Mouse (Mus musculus): Measurements from ENCODE around the gene Ctnnd2. TPM values are rescaled to one million over a fixed set of nuclear protein-coding genes. Genes with fewer than 3 reads are reported as not detected.

The Ctnnd2 gene
- polyA plus RNA-seq, 1 experiment from 2014 or later, result 1.4 TPM

DNA sequence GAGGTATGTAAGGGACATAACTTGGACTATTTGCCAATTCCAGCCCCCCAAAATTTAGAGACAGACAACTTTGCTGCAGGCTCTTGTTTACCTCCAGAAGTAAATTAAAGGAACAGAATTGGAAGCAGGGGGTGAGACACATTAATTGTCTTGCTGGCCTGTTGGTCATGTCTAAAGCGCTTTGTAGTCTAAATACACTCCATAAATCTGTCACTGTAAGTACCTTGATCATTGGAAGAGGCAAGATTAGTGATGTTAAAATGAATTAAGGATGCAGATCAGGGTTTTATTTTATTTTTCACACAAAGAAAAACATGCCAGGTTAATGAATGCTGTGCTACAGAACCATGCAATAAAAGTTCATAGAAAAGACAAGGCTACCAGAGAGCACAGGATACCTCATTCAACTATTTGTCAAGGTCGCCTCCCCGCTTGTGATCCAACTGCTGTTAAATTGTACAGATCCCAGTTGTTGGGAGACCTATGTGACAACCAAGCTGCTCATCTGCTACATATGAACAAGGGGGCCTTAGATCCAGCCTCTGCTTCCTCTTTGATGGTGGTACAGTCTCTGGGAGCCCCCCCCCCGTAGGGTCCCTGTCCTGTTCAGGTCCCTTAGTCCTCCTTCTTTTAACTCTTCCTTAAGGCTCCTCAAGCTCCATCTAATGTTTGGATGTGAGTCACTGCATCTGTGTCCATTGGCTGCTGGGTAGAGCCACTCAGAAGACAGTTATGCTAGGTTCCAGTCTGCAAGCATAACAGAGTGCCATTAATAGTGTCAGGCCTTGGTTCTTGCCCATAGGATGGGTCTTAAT lies 792.7 kb downstream of the Ctnnd2 start:
- Histone ChIP-seq H3K36me3 (no peaks in the 10 kb centered on the region), H3K9me3 (replicated peaks) (no peaks in the 10 kb centered on the region), H3K27ac (ENCODE audit: poor library complexity, severe bottlenecking) (no peak overlapping the region), H3K4me3 (no peak overlapping the region), H3K4me1 (replicated peaks) (no peaks in the 10 kb centered on the region), H3K9ac (no peak overlapping the region), H3K27me3 (replicated peaks) (no peaks in the 10 kb centered on the region), H3K4me2 (no peak overlapping the region)
- 76% methylated on average over 4 of the region's 4 CpGs for WGBS
- ATAC-seq (ENCODE audit: insufficient number of reproducible peaks, low FRiP score), result no peak

DNA sequence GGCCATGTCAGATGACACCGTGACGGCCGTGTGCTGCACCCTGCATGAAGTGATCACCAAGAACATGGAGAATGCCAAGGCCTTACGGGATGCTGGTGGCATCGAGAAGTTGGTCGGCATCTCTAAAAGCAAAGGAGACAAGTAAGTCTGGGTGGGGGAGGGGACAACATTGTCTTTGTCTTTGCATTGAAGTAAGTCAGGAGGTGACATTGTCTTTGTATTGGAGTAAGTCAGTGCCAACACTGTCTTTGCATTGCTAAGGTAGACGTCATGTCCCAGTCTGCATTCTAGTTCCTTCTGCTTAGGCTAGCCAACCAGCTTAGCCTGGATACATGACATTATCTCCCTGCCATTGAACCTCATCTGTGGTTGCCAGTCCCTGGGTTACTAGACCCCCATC lies 794.4 kb downstream of the Ctnnd2 start:
- Histone ChIP-seq H3K27me3 (replicated peaks) (no peaks in the 10 kb centered on the region), H3K36me3 (no peaks in the 10 kb centered on the region), H3K4me1 (replicated peaks) (no peaks in the 10 kb centered on the region), H3K27ac (ENCODE audit: poor library complexity, severe bottlenecking) (no peak overlapping the region), H3K9me3 (replicated peaks) (no peaks in the 10 kb centered on the region), H3K4me2 (no peak overlapping the region), H3K9ac (no peak overlapping the region), H3K4me3 (no peak overlapping the region)
- WGBS, result 88% methylated on average over 7 of the region's 7 CpGs
- ATAC-seq (ENCODE audit: insufficient number of reproducible peaks, low FRiP score), result no peak

DNA sequence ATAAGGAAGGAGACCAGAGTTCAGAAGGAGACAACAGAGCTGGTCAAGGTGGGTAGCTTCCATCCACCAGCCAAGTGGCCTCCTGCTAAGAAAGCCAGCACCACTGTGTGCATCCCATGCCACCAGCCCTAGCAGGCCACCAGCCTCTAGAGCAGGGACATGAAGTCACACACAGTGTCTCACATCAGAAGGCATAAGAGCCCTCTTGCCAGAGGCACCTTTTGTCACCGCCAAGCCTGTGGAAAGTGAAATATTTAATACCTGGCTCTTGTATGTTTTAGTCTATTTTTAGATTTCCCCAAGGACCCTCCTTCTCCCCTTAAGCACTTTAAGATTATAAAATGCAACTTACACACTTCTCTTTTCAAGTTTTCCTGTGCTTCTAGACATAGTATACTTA lies 802.0 kb downstream of the Ctnnd2 start:
- Histone ChIP-seq H3K4me2 (no peak overlapping the region), H3K4me1 (replicated peaks) (peaks cover 7% of the 10 kb centered on the region), H3K4me3 (no peak overlapping the region), H3K27ac (ENCODE audit: poor library complexity, severe bottlenecking) (no peak overlapping the region), H3K27me3 (replicated peaks) (no peaks in the 10 kb centered on the region), H3K9me3 (replicated peaks) (no peaks in the 10 kb centered on the region), H3K9ac (no peak overlapping the region), H3K36me3 (no peaks in the 10 kb centered on the region)
- 87% methylated on average over 1 of the region's 1 CpGs for WGBS
- no peak for ATAC-seq (ENCODE audit: insufficient number of reproducible peaks, low FRiP score)

DNA sequence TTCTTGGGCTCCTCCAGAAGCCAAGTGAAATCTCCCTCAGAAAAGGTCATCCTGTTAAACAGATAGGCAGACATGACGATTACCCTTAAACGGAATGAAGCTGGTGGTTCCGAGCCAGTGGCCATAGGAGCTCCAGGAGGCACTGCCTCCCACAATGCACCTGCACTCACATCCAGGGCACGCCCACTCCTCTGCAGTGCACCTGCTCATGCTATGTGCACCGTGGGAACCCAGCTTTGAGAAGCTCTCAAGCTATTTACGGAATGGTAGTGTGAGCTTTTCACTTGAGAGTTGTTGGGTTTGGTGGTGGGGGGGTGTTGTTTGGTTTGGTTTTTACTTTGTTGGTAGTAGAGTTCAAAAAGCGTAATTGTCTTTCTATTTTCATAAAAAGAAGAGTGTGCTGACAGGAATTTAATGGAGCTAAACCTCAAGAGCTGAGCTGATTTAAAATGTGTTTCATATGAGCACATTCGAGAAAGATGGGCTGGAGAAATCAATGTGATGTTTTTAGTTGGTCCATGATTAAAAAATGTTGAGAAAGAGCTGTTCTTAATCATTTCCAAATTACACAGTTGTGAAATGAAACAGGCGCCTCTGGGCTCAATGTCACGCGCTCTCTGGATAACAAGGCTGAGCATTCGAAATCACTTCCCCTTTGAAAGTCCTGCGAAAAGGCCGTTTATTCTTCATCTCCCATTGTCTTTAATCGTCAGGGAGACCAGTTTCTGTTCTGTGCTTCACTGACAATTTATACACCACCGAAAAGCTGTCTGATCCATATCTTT lies 802.8 kb downstream of the Ctnnd2 start:
- no peak overlapping the region for H3K9ac ChIP-seq
- no peak overlapping the region for H3K4me2 ChIP-seq
- no peaks in the 10 kb centered on the region for H3K36me3 ChIP-seq
- WGBS, result 81% methylated on average over 16 of the region's 16 CpGs
- peaks cover 7% of the 10 kb centered on the region for H3K4me1 ChIP-seq (replicated peaks)
- no peaks in the 10 kb centered on the region for H3K9me3 ChIP-seq (replicated peaks)
- no peaks in the 10 kb centered on the region for H3K27me3 ChIP-seq (replicated peaks)
- H3K4me3 ChIP-seq, result no peak overlapping the region
- no peak for ATAC-seq (ENCODE audit: insufficient number of reproducible peaks, low FRiP score)
- no peak overlapping the region for H3K27ac ChIP-seq (ENCODE audit: poor library complexity, severe bottlenecking)

DNA sequence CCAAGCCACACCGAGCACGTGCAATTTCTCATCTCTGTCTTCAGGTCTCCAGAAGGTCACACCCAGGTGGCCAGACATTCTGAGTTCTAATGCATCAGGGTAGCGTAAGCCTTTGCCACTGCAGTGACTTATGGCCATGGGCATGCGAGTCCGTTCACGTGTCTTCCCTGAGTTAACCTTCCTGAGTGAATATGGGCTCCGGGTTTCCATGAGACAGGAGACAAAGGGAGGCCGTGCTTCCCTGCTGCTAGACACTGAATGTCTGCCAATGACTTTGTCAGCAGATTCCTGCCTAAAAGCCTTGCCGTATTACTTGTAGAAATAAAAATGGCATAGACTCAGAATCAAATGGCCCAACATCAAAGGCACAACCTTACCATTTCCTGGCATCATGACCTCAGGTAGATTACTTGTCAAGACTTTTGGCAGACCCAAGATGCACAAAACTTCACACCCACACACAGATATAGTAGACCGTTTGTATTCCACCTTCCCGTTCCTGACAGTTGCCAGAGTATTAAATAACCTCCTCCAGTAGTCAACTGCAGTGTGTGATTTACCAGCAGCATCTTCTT lies 804.9 kb downstream of the Ctnnd2 start:
- Histone ChIP-seq H3K36me3 (no peaks in the 10 kb centered on the region), H3K4me2 (no peak overlapping the region), H3K4me3 (no peak overlapping the region), H3K27me3 (replicated peaks) (no peaks in the 10 kb centered on the region), H3K9me3 (replicated peaks) (no peaks in the 10 kb centered on the region), H3K4me1 (replicated peaks) (peaks cover 7% of the 10 kb centered on the region), H3K9ac (no peak overlapping the region), H3K27ac (ENCODE audit: poor library complexity, severe bottlenecking) (no peak overlapping the region)
- WGBS, result 74% methylated on average over 11 of the region's 11 CpGs
- no peak for ATAC-seq (ENCODE audit: insufficient number of reproducible peaks, low FRiP score)

DNA sequence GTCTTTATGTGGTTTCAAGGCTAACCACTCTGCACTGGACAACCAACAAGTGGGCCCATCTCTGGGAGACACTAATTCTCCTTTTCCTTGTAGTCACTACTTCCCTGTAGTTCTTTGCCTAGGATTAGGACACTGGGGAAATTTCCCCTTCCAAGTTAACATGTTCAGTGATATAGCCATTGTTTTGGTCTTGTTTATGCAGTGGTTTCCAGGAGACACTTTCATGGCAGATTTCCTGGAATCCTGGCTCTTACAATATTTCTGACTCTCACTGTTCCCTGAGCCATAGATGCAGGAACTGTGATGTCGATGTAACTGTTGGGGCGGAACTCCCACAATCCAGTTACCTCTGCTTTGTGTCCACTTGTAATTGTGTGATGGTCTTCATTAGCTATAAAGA lies 814.5 kb downstream of the Ctnnd2 start:
- 87% methylated on average over 2 of the region's 2 CpGs for WGBS

DNA sequence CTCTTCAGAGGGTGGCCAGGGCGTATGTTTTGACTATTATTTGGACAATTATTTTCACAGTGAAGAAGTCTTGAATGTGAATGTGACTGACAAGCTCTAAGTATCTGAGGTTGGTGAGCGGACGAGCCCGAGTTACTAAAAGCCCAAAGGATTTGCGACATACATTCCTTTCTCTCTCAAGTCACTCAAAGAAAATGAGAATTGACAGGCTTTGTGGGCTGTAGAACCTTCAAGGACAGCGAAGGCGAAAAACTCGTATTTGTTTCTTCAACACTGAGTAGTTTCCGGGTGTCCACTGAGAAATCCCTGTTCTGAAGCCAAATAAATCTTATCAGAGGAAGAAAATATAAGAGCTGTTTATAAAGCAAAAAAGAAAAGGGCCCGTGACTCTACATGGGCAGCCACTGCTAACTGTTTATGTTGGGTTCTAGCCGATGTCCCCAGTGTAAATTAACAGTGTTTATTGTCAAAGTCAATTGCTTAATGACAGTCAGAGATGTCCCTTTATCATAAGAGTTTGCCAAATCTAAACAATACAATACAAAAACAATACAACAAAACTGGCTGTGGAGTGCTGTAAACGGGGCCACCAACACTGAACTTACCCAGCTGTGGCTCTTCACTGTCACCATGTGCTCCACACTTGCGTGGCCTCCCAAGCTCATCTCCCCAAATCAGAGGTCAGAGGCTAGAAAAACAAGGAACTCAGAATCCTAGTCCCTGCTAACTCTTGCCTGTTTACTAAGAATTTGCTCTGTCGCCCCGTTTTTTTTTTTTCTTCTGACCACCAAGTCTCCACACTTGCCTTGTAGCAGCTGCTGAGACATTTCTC lies 818.2 kb downstream of the Ctnnd2 start:
- Histone ChIP-seq H3K27me3 (replicated peaks) (no peaks in the 10 kb centered on the region), H3K9me3 (replicated peaks) (no peaks in the 10 kb centered on the region), H3K4me1 (replicated peaks) (no peaks in the 10 kb centered on the region), H3K9ac (no peak overlapping the region), H3K27ac (ENCODE audit: poor library complexity, severe bottlenecking) (no peak overlapping the region), H3K36me3 (no peaks in the 10 kb centered on the region), H3K4me2 (no peak overlapping the region), H3K4me3 (no peak overlapping the region)
- 55% methylated on average over 15 of the region's 15 CpGs for WGBS
- no peak for ATAC-seq (ENCODE audit: insufficient number of reproducible peaks, low FRiP score)

More for the DNA sequence above, 814.5 kb downstream of the Ctnnd2 start:
- Histone ChIP-seq H3K36me3 (no peaks in the 10 kb centered on the region), H3K4me2 (no peak overlapping the region), H3K4me1 (replicated peaks) (no peaks in the 10 kb centered on the region), H3K27me3 (replicated peaks) (no peaks in the 10 kb centered on the region), H3K9me3 (replicated peaks) (no peaks in the 10 kb centered on the region), H3K27ac (ENCODE audit: poor library complexity, severe bottlenecking) (no peak overlapping the region), H3K9ac (no peak overlapping the region), H3K4me3 (no peak overlapping the region)
- ATAC-seq (ENCODE audit: insufficient number of reproducible peaks, low FRiP score), result no peak

DNA sequence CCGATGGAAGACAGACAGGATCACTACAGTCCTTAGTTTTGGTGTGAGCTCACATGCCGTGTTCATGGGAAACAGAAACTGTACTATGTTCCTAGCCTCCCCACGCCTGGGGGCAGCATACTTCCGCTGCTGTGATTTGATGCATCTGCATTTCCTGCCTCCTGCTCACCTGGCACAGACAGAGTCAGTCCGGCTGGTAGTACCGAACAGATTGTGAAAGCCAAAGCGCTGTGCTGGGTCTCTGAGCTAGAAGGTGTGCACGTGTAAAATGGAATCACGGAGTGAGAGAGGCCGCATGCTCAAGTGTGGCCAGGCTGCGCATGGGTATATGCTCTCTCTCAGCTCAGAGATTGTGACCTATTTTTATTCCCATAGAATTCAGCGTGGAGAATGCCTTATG lies 820.0 kb downstream of the Ctnnd2 start:
- H3K4me1 ChIP-seq (replicated peaks), result no peaks in the 10 kb centered on the region
- H3K27ac ChIP-seq (ENCODE audit: poor library complexity, severe bottlenecking), result no peak overlapping the region
- WGBS, result 79% methylated on average over 12 of the region's 12 CpGs
- H3K9ac ChIP-seq, result no peak overlapping the region
- no peaks in the 10 kb centered on the region for H3K9me3 ChIP-seq (replicated peaks)
- ATAC-seq (ENCODE audit: insufficient number of reproducible peaks, low FRiP score), result no peak
- no peaks in the 10 kb centered on the region for H3K36me3 ChIP-seq
- no peak overlapping the region for H3K4me3 ChIP-seq
- H3K4me2 ChIP-seq, result no peak overlapping the region
- no peaks in the 10 kb centered on the region for H3K27me3 ChIP-seq (replicated peaks)

DNA sequence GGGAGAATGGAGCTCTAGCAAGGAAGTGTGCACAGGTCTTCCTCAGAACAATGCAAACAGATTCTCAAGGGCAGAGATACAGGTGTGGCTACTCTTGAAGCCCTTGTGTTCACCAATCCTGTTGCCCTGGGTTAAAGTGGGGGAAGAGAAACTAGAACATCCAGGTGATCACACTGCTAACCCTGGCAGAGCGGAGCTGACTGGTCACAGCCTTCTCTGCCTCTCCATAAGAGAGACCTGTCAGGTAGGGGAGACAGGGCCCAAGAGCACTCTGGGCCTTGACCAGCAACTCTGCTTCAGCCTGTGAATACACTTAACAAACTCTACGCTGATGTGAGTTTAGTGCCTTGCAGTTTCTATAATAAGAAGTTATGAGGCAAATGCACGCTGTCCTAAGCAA lies 820.5 kb downstream of the Ctnnd2 start:
- no peak overlapping the region for H3K4me2 ChIP-seq
- no peak overlapping the region for H3K27ac ChIP-seq (ENCODE audit: poor library complexity, severe bottlenecking)
- no peak overlapping the region for H3K9ac ChIP-seq
- no peaks in the 10 kb centered on the region for H3K9me3 ChIP-seq (replicated peaks)
- H3K4me3 ChIP-seq, result no peak overlapping the region
- H3K4me1 ChIP-seq (replicated peaks), result no peaks in the 10 kb centered on the region
- H3K27me3 ChIP-seq (replicated peaks), result no peaks in the 10 kb centered on the region
- WGBS, result 86% methylated on average over 3 of the region's 3 CpGs
- no peak for ATAC-seq (ENCODE audit: insufficient number of reproducible peaks, low FRiP score)
- H3K36me3 ChIP-seq, result no peaks in the 10 kb centered on the region

DNA sequence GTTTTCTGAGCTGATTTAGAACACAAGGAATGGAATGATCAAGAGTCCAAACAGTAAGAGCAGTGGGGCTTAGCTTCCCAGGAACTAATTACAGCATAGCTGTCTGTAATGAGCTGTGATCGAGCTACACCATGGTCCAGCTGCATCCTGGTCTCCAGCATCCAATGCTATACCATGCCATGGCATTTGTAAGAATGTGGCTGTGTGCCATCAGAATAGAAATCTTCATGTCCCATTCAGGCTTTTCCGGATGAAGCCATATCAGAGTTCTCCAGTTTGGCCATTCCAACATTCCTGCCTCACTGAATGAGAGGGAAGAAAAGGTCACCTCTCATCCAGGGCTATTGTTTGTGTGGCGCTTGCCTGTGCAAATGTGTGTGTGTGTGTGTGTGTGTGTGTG lies 823.0 kb downstream of the Ctnnd2 start:
- no peak overlapping the region for H3K4me3 ChIP-seq
- no peak for ATAC-seq (ENCODE audit: insufficient number of reproducible peaks, low FRiP score)
- H3K4me2 ChIP-seq, result no peak overlapping the region
- H3K9me3 ChIP-seq (replicated peaks), result no peaks in the 10 kb centered on the region
- no peaks in the 10 kb centered on the region for H3K27me3 ChIP-seq (replicated peaks)
- H3K9ac ChIP-seq, result no peak overlapping the region
- H3K27ac ChIP-seq (ENCODE audit: poor library complexity, severe bottlenecking), result no peak overlapping the region
- H3K36me3 ChIP-seq, result no peaks in the 10 kb centered on the region
- 72% methylated on average over 3 of the region's 3 CpGs for WGBS
- no peaks in the 10 kb centered on the region for H3K4me1 ChIP-seq (replicated peaks)

DNA sequence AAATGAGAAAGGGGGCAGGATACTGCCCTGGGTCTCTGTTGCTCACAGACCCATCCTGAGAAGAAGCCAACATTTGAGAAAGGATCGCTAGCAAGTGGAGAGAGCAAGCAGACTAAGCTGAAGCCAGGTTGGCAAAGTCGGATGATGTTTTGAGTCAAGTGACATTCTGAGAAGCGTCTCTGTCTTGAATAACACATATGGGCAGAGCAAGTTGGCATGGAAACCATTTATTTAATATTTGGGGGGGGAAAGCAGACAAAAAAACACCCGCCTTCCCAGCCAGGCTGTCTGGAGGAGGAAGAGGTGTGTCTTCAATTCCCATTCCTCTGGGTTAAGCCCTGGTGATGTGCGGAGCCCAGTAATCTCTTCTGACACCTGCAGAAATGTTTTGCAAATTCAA lies 832.1 kb downstream of the Ctnnd2 start:
- WGBS, result 78% methylated on average over 5 of the region's 5 CpGs
- no peak overlapping the region for H3K27ac ChIP-seq (ENCODE audit: poor library complexity, severe bottlenecking)
- no peaks in the 10 kb centered on the region for H3K4me1 ChIP-seq (replicated peaks)
- H3K9me3 ChIP-seq (replicated peaks), result no peaks in the 10 kb centered on the region
- no peak for ATAC-seq (ENCODE audit: insufficient number of reproducible peaks, low FRiP score)
- no peaks in the 10 kb centered on the region for H3K27me3 ChIP-seq (replicated peaks)
- no peak overlapping the region for H3K4me2 ChIP-seq
- no peak overlapping the region for H3K9ac ChIP-seq
- H3K4me3 ChIP-seq, result no peak overlapping the region
- no peaks in the 10 kb centered on the region for H3K36me3 ChIP-seq
